Mouse (Mus musculus): Measurements from ENCODE around the gene Tgfb3.

Tgfb3 gene

GRCm38 (mm10) chr12:86027000-86027399 is 51.8 kb downstream of the Tgfb3 start:
- DNase-seq = no peak

- no peak for DNase-seq
Measured at GRCm38 (mm10) chr12:86025480-86025879, 53.4 kb downstream of the Tgfb3 start.

- no peak for DNase-seq
Measured at GRCm38 (mm10) chr12:86024426-86024825, 54.4 kb downstream of the Tgfb3 start.

GRCm38 (mm10) chr12:86023081-86023871 is 55.6 kb downstream of the Tgfb3 start:
- no peak for DNase-seq

GRCm38 (mm10) chr12:86022282-86022984 is 56.4 kb downstream of the Tgfb3 start:
- DNase-seq = no peak

- no peak for DNase-seq
Measured at GRCm38 (mm10) chr12:86021583-86021982, 57.3 kb downstream of the Tgfb3 start.

GRCm38 (mm10) chr12:86017360-86017759 is 61.5 kb downstream of the Tgfb3 start:
- DNase-seq = no peak

- no peak for DNase-seq
Measured at GRCm38 (mm10) chr12:86015114-86015513, 63.7 kb downstream of the Tgfb3 start.

- no peak for DNase-seq
Measured at GRCm38 (mm10) chr12:86014621-86015020, 64.2 kb downstream of the Tgfb3 start.

GRCm38 (mm10) chr12:86014174-86014573 is 64.7 kb downstream of the Tgfb3 start:
- DNase-seq = no peak

GRCm38 (mm10) chr12:86012195-86012594 is 66.6 kb downstream of the Tgfb3 start:
- DNase-seq = no peak

- DNase-seq = no peak
Measured at GRCm38 (mm10) chr12:86010656-86011055, 68.2 kb downstream of the Tgfb3 start.

GRCm38 (mm10) chr12:86007377-86007776 is 71.5 kb downstream of the Tgfb3 start:
- DNase-seq = no peak

Measured in spleen, adult 18-20 months (tissue).